Mouse (Mus musculus) liver, embryonic 11.5 days (tissue): ENCODE measurements around the gene Eefsec. TPM values are rescaled to one million over a fixed set of nuclear protein-coding genes. Genes with fewer than 3 reads are reported as not detected.

Source experiments
- ATAC-seq: fragments of 200-750 bp; cut with Nextera tagmentation; replicated peaks from 2 replicates; pipeline ENCODE4 v1.8.0; 2017; ENCODE audit warnings: moderate number of reproducible peaks, mild to moderate bottlenecking, moderate TSS enrichment, moderate library complexity; ENCODE audit not compliant: low FRiP score
- DNase-seq: peaks from one replicate; pipeline ENCODE4 v3.0.0-alpha.2; 2017; ENCODE audit warnings: low spot score
- H3K27ac ChIP-seq: fragments of 300-500 bp; sonication (generic); 2 replicates; pipeline ENCODE4 v1.5.1; 2014; ENCODE audit warnings: mild to moderate bottlenecking, low read depth, low read length, control low read depth
- H3K27me3 ChIP-seq: fragments of 300-500 bp; sonication (generic); replicated peaks from 2 replicates; pipeline ENCODE4 v1.6.1; 2014; ENCODE audit warnings: low read length, mixed read lengths; ENCODE audit not compliant: control insufficient read depth, insufficient read depth
- H3K36me3 ChIP-seq: fragments of 300-500 bp; sonication (generic); 2 replicates; pipeline ENCODE4 v1.6.1; 2014; ENCODE audit warnings: mild to moderate bottlenecking, low read length, moderate library complexity, mixed read lengths; ENCODE audit not compliant: control insufficient read depth, insufficient read depth
- H3K4me1 ChIP-seq: fragments of 300-500 bp; sonication (generic); replicated peaks from 2 replicates; pipeline ENCODE4 v1.6.1; 2014; ENCODE audit warnings: low read length, mixed read lengths; ENCODE audit not compliant: control insufficient read depth, insufficient read depth
- H3K4me2 ChIP-seq: fragments of 300-500 bp; sonication (generic); 2 replicates; pipeline ENCODE4 v1.6.1; 2014; ENCODE audit warnings: mild to moderate bottlenecking, control low read depth, moderate library complexity
- H3K4me3 ChIP-seq: fragments of 300-500 bp; sonication (generic); 2 replicates; pipeline ENCODE4 v1.5.1; 2014; ENCODE audit warnings: low read depth, low read length, control low read depth
- H3K9ac ChIP-seq: fragments of 300-500 bp; sonication (generic); 2 replicates; pipeline ENCODE4 v1.6.1; 2014; ENCODE audit warnings: low read depth, low read length, control low read depth
- H3K9me3 ChIP-seq: fragments of 300-500 bp; sonication (generic); 2 replicates; pipeline ENCODE4 v1.6.1; 2016; ENCODE audit warnings: low read length, inconsistent platforms, mixed read lengths; ENCODE audit not compliant: control insufficient read depth
- WGBS: fragments of 180-500 bp; shearing (Covaris S2); extraction: QIAGEN DNeasy Blood & Tissue Kit; methylation state at CpG from one replicate; pipeline ENCODE4 v1.1.7; 2014; 5-methylcytosine and 5-hydroxymethylcytosine counted together
- polyA plus RNA-seq: library from polyadenylated mRNA; unstranded; fragments of >200 nt; fragmentation: Nextera tagmentation; extraction: Ambion mirVana; gene quantifications from 2 replicates; pipeline ENCODE4 v1.2.1, GENCODE M21; 2014

The Eefsec gene
- polyA plus RNA-seq, 1 experiment from 2014 or later = 46.7 TPM

DNA sequence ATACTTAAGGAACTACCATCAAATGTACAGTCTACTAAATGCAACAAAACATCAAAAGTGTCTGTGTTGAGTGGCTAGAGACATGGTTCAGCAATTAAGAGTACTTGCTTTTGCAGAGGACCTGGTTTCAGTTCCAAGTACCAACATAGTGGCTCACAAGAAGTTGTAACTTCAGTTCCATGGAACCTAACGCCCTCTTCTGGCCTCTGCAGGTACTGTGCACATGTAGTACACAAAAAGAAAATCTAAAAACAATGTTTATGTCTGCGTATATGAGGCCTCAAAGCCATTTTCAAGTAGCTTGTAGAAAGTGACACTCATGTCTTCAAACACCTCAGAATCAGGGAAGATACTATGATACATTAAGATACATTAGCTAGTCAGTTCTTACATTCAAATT lies 48.4 kb downstream of the Eefsec start:
- ATAC-seq (no peak), DNase-seq (no peak)
- H3K27ac ChIP-seq = no peak overlapping the region
- H3K4me2 ChIP-seq = no peak overlapping the region
- H3K27me3 ChIP-seq = no peaks in the 10 kb centered on the region
- 65% methylated on average over 2 of the region's 2 CpGs for WGBS
- no peak overlapping the region for H3K9ac ChIP-seq
- H3K36me3 ChIP-seq = no peaks in the 10 kb centered on the region
- H3K4me3 ChIP-seq = no peak overlapping the region
- H3K4me1 ChIP-seq = no peaks in the 10 kb centered on the region
- no peaks in the 10 kb centered on the region for H3K9me3 ChIP-seq

DNA sequence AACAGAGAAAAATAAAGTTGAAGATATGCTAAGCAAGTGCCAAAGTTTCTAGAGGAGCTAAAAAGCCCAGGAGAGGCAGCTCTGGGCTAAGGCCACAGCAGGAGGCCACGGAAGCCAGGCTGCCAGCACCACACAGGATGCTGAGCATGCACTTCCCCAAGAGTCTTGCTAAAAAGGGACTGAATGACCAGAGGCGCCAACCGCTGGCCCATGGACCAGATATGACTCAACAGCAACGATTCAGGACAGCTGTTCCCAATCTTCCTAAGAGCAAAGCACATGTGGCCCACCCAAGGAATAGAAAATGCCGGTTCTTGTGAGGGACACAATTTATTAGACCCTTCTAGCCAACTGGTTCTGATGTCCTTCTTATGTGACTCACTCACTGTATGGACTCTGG lies 57.4 kb downstream of the Eefsec start:
- DNase-seq (no peak), ATAC-seq (no peak)
- no peak overlapping the region for H3K9ac ChIP-seq
- H3K4me2 ChIP-seq = no peak overlapping the region
- H3K4me1 ChIP-seq = peaks cover 3% of the 10 kb centered on the region; the same call in 1 of the 2 replicates
- H3K27me3 ChIP-seq = no peaks in the 10 kb centered on the region
- WGBS = 49% methylated on average over 5 of the region's 5 CpGs
- H3K4me3 ChIP-seq = no peak overlapping the region
- H3K9me3 ChIP-seq = no peaks in the 10 kb centered on the region
- no peaks in the 10 kb centered on the region for H3K36me3 ChIP-seq
- H3K27ac ChIP-seq = no peak overlapping the region

DNA sequence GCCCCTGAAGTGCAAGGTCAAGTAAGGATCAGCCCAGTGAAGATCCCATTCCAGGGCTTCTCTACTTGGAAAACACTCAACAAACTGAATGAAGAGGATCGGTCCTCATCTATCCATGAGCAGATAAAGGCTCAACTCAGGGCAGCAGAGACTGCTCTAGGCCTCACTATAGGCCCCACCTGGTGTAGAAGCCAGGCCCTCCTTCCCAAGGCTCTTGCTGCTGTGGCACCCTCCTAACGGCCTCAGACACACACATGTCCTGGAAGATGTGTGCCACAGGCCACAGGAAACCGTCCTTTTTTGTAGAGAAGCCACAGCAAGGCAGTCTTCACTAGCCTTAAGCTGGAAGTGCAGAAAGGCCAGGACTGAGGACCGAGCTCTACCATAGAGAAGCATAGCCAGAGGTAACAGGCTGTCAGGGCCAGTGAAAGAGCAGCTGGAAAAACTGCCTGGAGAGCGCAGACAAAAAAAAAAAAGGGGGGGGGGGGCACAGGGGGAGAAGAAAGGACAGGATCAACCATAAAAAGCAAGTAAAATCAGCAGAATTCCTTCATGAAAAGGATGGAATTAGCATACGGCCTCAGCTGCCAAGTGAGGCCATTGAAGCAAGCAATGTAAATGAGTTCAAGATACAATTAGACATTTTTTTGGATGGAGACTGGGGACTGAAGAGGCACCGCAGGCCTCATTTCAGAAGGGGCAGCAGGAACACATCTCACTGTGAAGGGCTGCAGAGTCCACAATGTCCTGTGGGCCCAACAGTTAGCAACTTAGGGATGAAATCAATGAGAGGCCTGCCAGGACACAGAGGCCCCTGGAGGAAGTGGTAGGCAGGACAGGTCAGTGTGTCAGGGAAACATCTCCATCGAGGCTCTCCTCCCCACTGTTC lies 58.3 kb downstream of the Eefsec start:
- Histone ChIP-seq H3K4me2 (no peak overlapping the region), H3K27me3 (no peaks in the 10 kb centered on the region), H3K27ac (no peak overlapping the region), H3K4me1 (peaks cover 3% of the 10 kb centered on the region; the same call in 1 of the 2 replicates), H3K36me3 (no peaks in the 10 kb centered on the region), H3K9me3 (no peaks in the 10 kb centered on the region), H3K9ac (no peak overlapping the region), H3K4me3 (no peak overlapping the region)
- ATAC-seq (no peak), DNase-seq (no peak)
- WGBS = 77% methylated on average over 8 of the region's 8 CpGs

DNA sequence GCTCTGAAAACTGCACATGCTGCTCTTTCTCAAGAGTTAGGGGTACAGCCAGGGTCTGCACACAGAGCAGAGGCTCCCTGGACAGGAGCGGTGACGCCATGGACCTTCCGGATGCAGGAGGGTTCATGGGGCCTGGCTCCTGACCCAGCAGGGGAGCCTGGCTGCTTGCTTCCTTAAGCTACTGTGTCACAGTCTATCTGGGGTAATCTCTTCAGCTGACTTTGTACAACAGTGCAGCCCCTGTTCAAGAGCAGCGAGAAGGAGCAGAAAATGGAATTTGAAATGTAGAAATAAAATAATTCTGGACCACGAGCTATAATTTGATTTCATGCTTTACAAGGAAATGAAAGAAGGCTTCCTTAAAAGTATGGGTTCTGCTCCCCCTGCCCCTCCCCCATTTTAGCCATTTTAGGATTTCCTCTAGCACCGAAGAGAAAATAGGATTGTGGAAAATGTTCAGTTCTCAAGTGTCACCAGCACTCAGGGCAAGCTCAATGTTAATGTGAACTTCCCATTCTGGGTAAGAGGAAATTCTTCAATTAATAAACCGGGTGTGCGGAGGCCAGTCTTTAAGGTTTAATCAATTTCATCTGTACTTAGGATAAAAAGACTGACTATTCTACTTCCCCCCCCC lies 61.8 kb downstream of the Eefsec start:
- no peaks in the 10 kb centered on the region for H3K9me3 ChIP-seq
- H3K4me3 ChIP-seq = no peak overlapping the region
- no peak overlapping the region for H3K4me2 ChIP-seq
- WGBS = 73% methylated on average over 8 of the region's 8 CpGs
- ATAC-seq = no peak
- no peak for DNase-seq
- H3K9ac ChIP-seq = no peak overlapping the region
- no peaks in the 10 kb centered on the region for H3K36me3 ChIP-seq
- no peak overlapping the region for H3K27ac ChIP-seq
- peaks cover 8% of the 10 kb centered on the region for H3K4me1 ChIP-seq
- H3K27me3 ChIP-seq = no peaks in the 10 kb centered on the region

DNA sequence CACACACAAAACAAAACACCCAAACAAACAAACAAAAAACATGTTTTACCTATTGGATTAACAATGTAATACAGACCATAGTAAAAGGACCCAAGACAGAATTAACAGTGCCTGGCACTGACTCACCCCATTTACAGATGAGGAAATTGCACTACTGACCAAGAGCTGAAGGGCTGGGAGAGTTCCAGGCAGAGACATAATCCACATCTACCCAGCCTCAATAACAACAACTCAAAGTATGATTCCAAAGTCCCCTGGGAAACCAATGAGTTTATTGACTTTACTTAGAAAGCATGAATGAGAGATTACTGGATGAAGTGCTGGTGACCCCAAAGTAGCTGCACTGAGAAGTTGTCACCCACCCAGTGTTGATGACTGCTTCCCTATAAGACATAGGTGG lies 62.6 kb downstream of the Eefsec start:
- Histone ChIP-seq H3K9me3 (no peaks in the 10 kb centered on the region), H3K4me1 (peaks cover 10% of the 10 kb centered on the region), H3K4me3 (no peak overlapping the region), H3K36me3 (no peaks in the 10 kb centered on the region), H3K27ac (no peak overlapping the region), H3K9ac (no peak overlapping the region), H3K4me2 (no peak overlapping the region), H3K27me3 (no peaks in the 10 kb centered on the region)
- ATAC-seq (no peak), DNase-seq (no peak)

DNA sequence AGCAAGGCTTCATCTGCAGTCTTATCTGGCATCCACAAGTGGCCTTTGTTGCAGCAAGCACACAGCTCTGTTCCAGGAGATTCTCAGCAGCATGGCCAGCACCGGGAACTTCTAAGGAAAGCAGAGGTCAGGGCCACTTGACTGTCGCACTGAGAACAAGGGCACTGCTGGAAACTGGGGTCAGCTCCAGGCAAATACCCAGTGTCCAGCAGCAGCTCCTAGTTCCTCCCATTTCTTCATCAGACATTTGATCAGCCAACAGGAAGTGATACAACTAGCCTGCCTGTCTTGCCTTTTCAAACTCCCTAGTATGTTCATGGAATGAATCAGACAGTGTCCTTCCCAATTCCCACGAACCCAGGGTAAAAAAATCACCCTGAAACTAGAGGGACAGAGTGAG lies 66.6 kb downstream of the Eefsec start:
- no peak overlapping the region for H3K9ac ChIP-seq
- WGBS = 47% methylated on average over 3 of the region's 3 CpGs
- no peak overlapping the region for H3K27ac ChIP-seq
- H3K36me3 ChIP-seq = no peaks in the 10 kb centered on the region
- no peak overlapping the region for H3K4me3 ChIP-seq
- H3K4me2 ChIP-seq = no peak overlapping the region
- no peaks in the 10 kb centered on the region for H3K9me3 ChIP-seq
- no peak for DNase-seq
- peaks cover 10% of the 10 kb centered on the region for H3K4me1 ChIP-seq
- ATAC-seq = no peak
- H3K27me3 ChIP-seq = no peaks in the 10 kb centered on the region

DNA sequence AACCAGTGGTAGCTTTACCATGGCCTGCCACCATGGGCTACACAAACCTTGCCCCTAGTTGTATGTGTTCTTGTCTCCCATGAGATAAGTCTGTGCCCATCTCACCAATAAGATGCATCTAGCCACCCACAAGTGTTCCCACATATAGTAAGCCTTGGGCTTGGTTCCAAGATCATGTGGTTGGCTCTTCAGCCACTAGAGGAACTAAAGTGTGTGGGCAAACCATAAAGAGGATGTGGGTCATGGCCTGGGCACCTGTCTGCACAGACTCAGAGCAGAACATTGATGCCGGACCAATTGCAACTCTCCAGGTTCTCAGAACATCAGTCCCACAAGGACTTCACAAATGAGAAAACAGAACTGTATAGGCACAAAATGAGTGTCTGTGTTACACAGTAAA lies 67.5 kb downstream of the Eefsec start:
- DNase-seq (no peak), ATAC-seq (no peak)
- Histone ChIP-seq H3K27me3 (no peaks in the 10 kb centered on the region), H3K27ac (no peak overlapping the region), H3K9ac (no peak overlapping the region), H3K4me2 (no peak overlapping the region), H3K4me1 (peaks cover 6% of the 10 kb centered on the region; the same call in 1 of the 2 replicates), H3K4me3 (no peak overlapping the region), H3K36me3 (no peaks in the 10 kb centered on the region), H3K9me3 (no peaks in the 10 kb centered on the region)
- WGBS = 79% methylated on average over 1 of the region's 1 CpGs

DNA sequence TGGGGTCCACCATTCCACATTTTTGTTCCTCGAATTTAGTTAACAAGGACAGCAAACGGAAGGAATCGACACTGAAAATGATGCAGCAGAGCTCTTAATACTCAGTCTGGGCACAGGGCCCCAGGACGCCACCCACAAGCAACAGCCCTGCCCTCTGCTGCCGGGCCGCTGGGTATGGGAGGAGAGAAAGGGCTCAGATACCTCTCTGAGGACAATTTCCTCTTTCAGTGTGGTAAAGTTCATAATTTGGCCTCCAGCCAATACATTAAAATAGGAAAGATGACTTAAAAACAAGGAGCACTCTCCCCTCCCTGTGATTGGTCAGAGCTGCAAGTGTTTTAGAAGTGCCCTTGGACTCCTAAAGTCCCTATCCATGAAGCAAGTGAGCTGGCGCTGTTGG lies 72.1 kb downstream of the Eefsec start:
- H3K36me3 ChIP-seq = no peaks in the 10 kb centered on the region
- H3K9me3 ChIP-seq = no peaks in the 10 kb centered on the region
- no peak overlapping the region for H3K27ac ChIP-seq
- DNase-seq (no peak), ATAC-seq (no peak)
- 75% methylated on average over 7 of the region's 7 CpGs for WGBS
- no peak overlapping the region for H3K9ac ChIP-seq
- no peaks in the 10 kb centered on the region for H3K4me1 ChIP-seq
- H3K4me2 ChIP-seq = no peak overlapping the region
- no peaks in the 10 kb centered on the region for H3K27me3 ChIP-seq
- no peak overlapping the region for H3K4me3 ChIP-seq
